Mouse (Mus musculus) thymus, adult 2 months (tissue): Measurements from ENCODE around the gene Rnf32.

Source experiments
- CTCF ChIP-seq: fragments of 200-500 bp; IDR thresholded peaks from 2 replicates; pipeline ENCODE4 v1.5.1; 2012; ENCODE audit warnings: mild to moderate bottlenecking, control low read depth, low read length, moderate library complexity, borderline replicate concordance; ENCODE audit not compliant: control insufficient read depth, poor library complexity, insufficient read depth; ENCODE audit errors: extremely low read depth
- POLR2A ChIP-seq: fragments of 200-500 bp; IDR thresholded peaks from 2 replicates; pipeline ENCODE4 v1.6.1; 2012; ENCODE audit warnings: mild to moderate bottlenecking, low read length, control low read depth, moderate library complexity; ENCODE audit not compliant: control insufficient read depth, poor library complexity, insufficient read depth; ENCODE audit errors: extremely low read depth

DNA sequence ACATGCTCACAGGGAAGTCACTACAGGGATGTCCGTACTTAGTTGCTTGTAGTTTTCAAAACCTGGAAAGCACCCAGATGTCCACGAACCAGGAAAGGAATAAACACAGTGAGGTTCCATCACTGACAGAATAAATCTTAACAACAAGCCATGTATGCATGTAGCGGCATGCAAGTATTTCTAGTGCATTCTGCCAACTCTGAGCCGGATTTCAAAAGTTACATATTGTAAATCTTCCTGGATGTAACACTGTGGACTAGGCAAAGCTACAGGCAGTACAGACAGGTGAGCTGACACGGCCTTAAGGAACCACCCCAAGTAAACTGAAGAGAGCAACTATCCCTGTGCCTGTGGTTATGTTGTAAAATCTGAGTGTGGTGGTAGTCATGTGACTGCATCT lies 9.0 kb upstream of the Rnf32 start:
- TF ChIP-seq CTCF (no peak), POLR2A (no peak)
